Mouse (Mus musculus) E14TG2a.4 (cell line): ENCODE measurements around the gene Phb.
A peak's percentile ranks its signal among the peaks of the same experiment; 100 is the strongest.

ENCODE experiments used
- H3K27me3 ChIP-seq: 2 replicates; pipeline ENCODE4 v1.6.1; 2014; ENCODE audit warnings: low read length, control low read depth; ENCODE audit not compliant: insufficient read depth
- H3K36me3 ChIP-seq: 2 replicates; pipeline ENCODE4 v1.6.1; 2014; ENCODE audit warnings: low read length, control low read depth; ENCODE audit not compliant: insufficient read depth
- H3K4me1 ChIP-seq: replicated peaks from 2 replicates; pipeline ENCODE4 v1.6.1; 2014; ENCODE audit warnings: low read depth, low read length, control low read depth
- H3K4me3 ChIP-seq: replicated peaks from 2 replicates; pipeline ENCODE4 v1.5.1; 2014; ENCODE audit warnings: mild to moderate bottlenecking, low read length
- H3K9me3 ChIP-seq: 2 replicates; pipeline ENCODE4 v1.6.1; 2014; ENCODE audit warnings: low read length, control low read depth
- CTCF ChIP-seq: conservative IDR thresholded peaks from 2 replicates; pipeline ENCODE4 v1.5.1; 2014; ENCODE audit warnings: low read length
- NANOG ChIP-seq: IDR thresholded peaks from 2 replicates; pipeline ENCODE4 v1.6.1; 2014; ENCODE audit warnings: borderline replicate concordance, low read length, mixed read lengths
- POU5F1 ChIP-seq: IDR thresholded peaks from 2 replicates; pipeline ENCODE4 v1.6.1; 2014; ENCODE audit warnings: low read length, borderline replicate concordance

Phb gene

GRCm38 (mm10) chr11:95631301-95631700, 35.5 kb upstream of the Phb start:
- peaks cover 9% of the 10 kb centered on the region; the same call in 1 of the 2 replicates for H3K27me3 ChIP-seq
- peaks cover 20% of the 10 kb centered on the region for H3K36me3 ChIP-seq
- H3K4me1 ChIP-seq, result peaks cover 83% of the 10 kb centered on the region
- no peak overlapping the region for H3K4me3 ChIP-seq
- TF ChIP-seq NANOG, result no peak
- TF ChIP-seq POU5F1, result no peak
- no peak for TF ChIP-seq CTCF
- peaks cover 10% of the 10 kb centered on the region for H3K9me3 ChIP-seq

- peaks cover 10% of the 10 kb centered on the region for H3K9me3 ChIP-seq
- peaks cover 8% of the 10 kb centered on the region; the same call in 1 of the 2 replicates for H3K36me3 ChIP-seq
- TF ChIP-seq POU5F1, result no peak
- no peak for TF ChIP-seq CTCF
- no peak for TF ChIP-seq NANOG
- H3K4me3 ChIP-seq, result no peak overlapping the region
- H3K27me3 ChIP-seq, result peaks cover 9% of the 10 kb centered on the region; the same call in 1 of the 2 replicates
- H3K4me1 ChIP-seq, result peaks cover 81% of the 10 kb centered on the region
These were observed 34.3 kb upstream of the Phb start for GRCm38 (mm10) chr11:95632474-95632873.

- Histone ChIP-seq H3K4me1 (peaks cover 78% of the 10 kb centered on the region), H3K9me3 (peaks cover 10% of the 10 kb centered on the region), H3K36me3 (no peaks in the 10 kb centered on the region), H3K4me3 (no peak overlapping the region), H3K27me3 (peaks cover 9% of the 10 kb centered on the region; the same call in 1 of the 2 replicates)
- TF ChIP-seq POU5F1 (no peak), CTCF (no peak), NANOG (no peak)
These were observed 33.2 kb upstream of the Phb start for GRCm38 (mm10) chr11:95633512-95634000.

GRCm38 (mm10) chr11:95635030-95635429, 31.7 kb upstream of the Phb start:
- Histone ChIP-seq H3K27me3 (peaks cover 11% of the 10 kb centered on the region), H3K4me1 (peaks cover 70% of the 10 kb centered on the region), H3K4me3 (no peak overlapping the region), H3K9me3 (peaks cover 10% of the 10 kb centered on the region), H3K36me3 (no peaks in the 10 kb centered on the region)
- no peak for TF ChIP-seq CTCF
- no peak for TF ChIP-seq POU5F1
- TF ChIP-seq NANOG, result no peak

GRCm38 (mm10) chr11:95640751-95641150, 26.0 kb upstream of the Phb start:
- peaks cover 67% of the 10 kb centered on the region for H3K4me1 ChIP-seq
- no peak overlapping the region for H3K4me3 ChIP-seq
- peaks cover 56% of the 10 kb centered on the region for H3K27me3 ChIP-seq
- H3K36me3 ChIP-seq, result no peaks in the 10 kb centered on the region
- TF ChIP-seq POU5F1 (no peak), NANOG (no peak), CTCF (no peak)
- H3K9me3 ChIP-seq, result no peaks in the 10 kb centered on the region

- no peak for TF ChIP-seq CTCF
- no peak for TF ChIP-seq NANOG
- no peak for TF ChIP-seq POU5F1
- Histone ChIP-seq H3K9me3 (no peaks in the 10 kb centered on the region), H3K36me3 (no peaks in the 10 kb centered on the region), H3K4me3 (no peak overlapping the region), H3K27me3 (peaks cover 75% of the 10 kb centered on the region), H3K4me1 (peaks cover 66% of the 10 kb centered on the region)
These were observed 24.1 kb upstream of the Phb start for GRCm38 (mm10) chr11:95642534-95643280.

- H3K36me3 ChIP-seq, result no peaks in the 10 kb centered on the region
- H3K4me3 ChIP-seq, result no peak overlapping the region
- peaks cover 75% of the 10 kb centered on the region for H3K27me3 ChIP-seq
- H3K9me3 ChIP-seq, result no peaks in the 10 kb centered on the region
- TF ChIP-seq NANOG (no peak), POU5F1 (no peak), CTCF (no peak)
- peaks cover 77% of the 10 kb centered on the region for H3K4me1 ChIP-seq
These were observed 22.9 kb upstream of the Phb start for GRCm38 (mm10) chr11:95643856-95644255.

- Histone ChIP-seq H3K4me3 (no peak overlapping the region), H3K4me1 (peaks cover 82% of the 10 kb centered on the region), H3K9me3 (no peaks in the 10 kb centered on the region), H3K36me3 (no peaks in the 10 kb centered on the region), H3K27me3 (peaks cover 70% of the 10 kb centered on the region)
- no peak for TF ChIP-seq CTCF
- no peak for TF ChIP-seq NANOG
- TF ChIP-seq POU5F1, result no peak
These were observed 22.4 kb upstream of the Phb start for GRCm38 (mm10) chr11:95644381-95644780.

GRCm38 (mm10) chr11:95645397-95646153, 21.2 kb upstream of the Phb start:
- Histone ChIP-seq H3K36me3 (no peaks in the 10 kb centered on the region), H3K9me3 (no peaks in the 10 kb centered on the region), H3K27me3 (peaks cover 67% of the 10 kb centered on the region), H3K4me1 (peaks cover 82% of the 10 kb centered on the region), H3K4me3 (peak overlapping the region; percentile 75)
- no peak for TF ChIP-seq NANOG
- TF ChIP-seq CTCF, result no peak
- TF ChIP-seq POU5F1, result no peak
